Mouse (Mus musculus): Measurements from ENCODE around the gene Dhx29.

GRCm38 (mm10) chr13:112925266-112925665 is 2.0 kb upstream of the Dhx29 start:
- TF ChIP-seq CTCF (IDR thresholded peaks at IDR 0.05; ENCODE audit: borderline replicate concordance, control insufficient read depth, extremely low read depth, insufficient read depth, low read length, poor library complexity) (no peak), POLR2A (IDR thresholded peaks at IDR 0.05; ENCODE audit: control insufficient read depth, extremely low read depth, insufficient read depth, low read length, poor library complexity) (no peak)

Measured in thymus, adult 2 months (tissue).